Mouse (Mus musculus): Measurements from ENCODE around the gene Cntnap5b.

- TF ChIP-seq POLR2A (IDR thresholded peaks at IDR 0.05; ENCODE audit: borderline replicate concordance, insufficient read depth, low read length) = no peak
- no peak for TF ChIP-seq CTCF (IDR thresholded peaks at IDR 0.05; ENCODE audit: borderline replicate concordance, insufficient read depth, low read depth, low read length)
Observed at GRCm38 (mm10) chr1:100465226-100465625, 692.7 kb downstream of the Cntnap5b start.
